Mouse (Mus musculus) midbrain, embryonic 12.5 days (tissue): ENCODE measurements around the gene S100pbp. TPM values are rescaled to one million over a fixed set of nuclear protein-coding genes. Genes with fewer than 3 reads are reported as not detected.

ENCODE experiments used
- ATAC-seq: fragments of 200-750 bp; cut with Nextera tagmentation; 2 replicates; pipeline ENCODE4 v1.8.0; 2017; ENCODE audit warnings: low read depth, moderate TSS enrichment, moderate library complexity; ENCODE audit not compliant: low FRiP score
- H3K27ac ChIP-seq: fragments of 300-500 bp; sonication (generic); replicated peaks from 2 replicates; pipeline ENCODE4 v1.5.1; 2016; ENCODE audit warnings: mild to moderate bottlenecking
- H3K27me3 ChIP-seq: fragments of 300-500 bp; sonication (generic); 2 replicates; pipeline ENCODE4 v1.6.1; 2016; ENCODE audit warnings: mild to moderate bottlenecking
- H3K36me3 ChIP-seq: fragments of 300-500 bp; sonication (generic); 2 replicates; pipeline ENCODE4 v1.6.1; 2016
- H3K4me1 ChIP-seq: fragments of 300-500 bp; sonication (generic); 2 replicates; pipeline ENCODE4 v1.6.1; 2016
- H3K4me2 ChIP-seq: fragments of 300-500 bp; sonication (generic); replicated peaks from 2 replicates; pipeline ENCODE4 v1.6.1; 2016; ENCODE audit warnings: mild to moderate bottlenecking, moderate library complexity
- H3K4me3 ChIP-seq: fragments of 300-500 bp; sonication (generic); 2 replicates; pipeline ENCODE4 v1.5.1; 2016; ENCODE audit warnings: mild to moderate bottlenecking
- H3K9ac ChIP-seq: fragments of 300-500 bp; sonication (generic); replicated peaks from 2 replicates; pipeline ENCODE4 v1.6.1; 2016; ENCODE audit warnings: mild to moderate bottlenecking, moderate library complexity
- H3K9me3 ChIP-seq: fragments of 300-500 bp; sonication (generic); 2 replicates; pipeline ENCODE4 v1.6.1; 2016; ENCODE audit warnings: mild to moderate bottlenecking
- WGBS: fragments of 180-500 bp; shearing (Covaris S2); methylation state at CpG from one replicate; pipeline ENCODE4 v1.1.7; 2016; 5-methylcytosine and 5-hydroxymethylcytosine counted together
- polyA plus RNA-seq: library from polyadenylated mRNA; unstranded; fragments of >200 nt; fragmentation: Nextera tagmentation; extraction: Ambion mirVana; gene quantifications from 2 replicates; pipeline ENCODE4 v1.2.1, GENCODE M21; 2016

The S100pbp gene
- polyA plus RNA-seq, 1 experiment from 2014 or later = 28.4 TPM

DNA sequence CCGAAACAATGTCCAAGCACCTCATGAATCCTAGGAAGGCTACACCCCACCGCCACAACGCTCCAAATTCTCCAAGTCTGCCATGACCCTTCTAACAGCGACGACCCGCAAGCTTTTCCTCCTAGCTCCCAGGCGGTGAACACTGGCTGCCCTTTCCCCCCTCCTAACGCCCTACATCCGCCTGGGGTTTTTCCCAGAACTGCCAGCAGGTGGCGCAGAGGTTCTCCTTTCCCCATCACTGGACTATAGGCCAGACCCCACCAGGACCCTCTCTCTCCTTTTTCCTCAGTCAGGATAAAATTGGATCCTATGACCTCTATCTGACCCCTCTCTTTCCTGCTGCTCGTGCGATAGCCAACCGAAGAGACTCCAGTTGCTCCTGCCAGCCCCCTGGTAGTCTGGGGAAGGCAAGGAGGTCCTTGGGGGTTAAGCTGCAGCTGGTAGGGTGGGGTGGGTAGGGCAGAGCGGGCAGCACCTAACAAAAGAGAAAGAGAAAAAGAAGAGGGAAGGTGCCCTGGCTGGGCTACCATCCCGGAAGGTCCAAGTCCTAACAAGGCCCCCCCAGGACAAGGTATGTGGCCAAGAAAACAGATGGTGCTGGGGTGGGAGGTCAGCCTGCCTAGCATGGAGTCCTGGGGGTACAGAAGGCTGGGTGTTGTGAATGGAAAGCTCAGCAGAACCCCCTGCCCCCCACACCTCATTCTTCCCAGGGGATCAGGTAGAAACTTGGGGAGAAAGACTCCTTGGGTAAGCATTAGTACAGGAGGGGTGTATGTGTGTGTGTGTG, 54.5 kb downstream of the S100pbp start:
- no peaks in the 10 kb centered on the region for H3K36me3 ChIP-seq
- peak overlapping the region; percentile 21; the same call in 1 of the 2 replicates for H3K4me2 ChIP-seq
- ATAC-seq = no peak; the same call in 1 of the 2 replicates
- peaks cover 73% of the 10 kb centered on the region for H3K27me3 ChIP-seq
- H3K9me3 ChIP-seq = no peaks in the 10 kb centered on the region
- 10% methylated on average over 15 of the region's 15 CpGs for WGBS
- H3K9ac ChIP-seq = no peak overlapping the region
- peaks cover 31% of the 10 kb centered on the region for H3K4me1 ChIP-seq
- no peak overlapping the region for H3K27ac ChIP-seq
- H3K4me3 ChIP-seq = no peak overlapping the region

DNA sequence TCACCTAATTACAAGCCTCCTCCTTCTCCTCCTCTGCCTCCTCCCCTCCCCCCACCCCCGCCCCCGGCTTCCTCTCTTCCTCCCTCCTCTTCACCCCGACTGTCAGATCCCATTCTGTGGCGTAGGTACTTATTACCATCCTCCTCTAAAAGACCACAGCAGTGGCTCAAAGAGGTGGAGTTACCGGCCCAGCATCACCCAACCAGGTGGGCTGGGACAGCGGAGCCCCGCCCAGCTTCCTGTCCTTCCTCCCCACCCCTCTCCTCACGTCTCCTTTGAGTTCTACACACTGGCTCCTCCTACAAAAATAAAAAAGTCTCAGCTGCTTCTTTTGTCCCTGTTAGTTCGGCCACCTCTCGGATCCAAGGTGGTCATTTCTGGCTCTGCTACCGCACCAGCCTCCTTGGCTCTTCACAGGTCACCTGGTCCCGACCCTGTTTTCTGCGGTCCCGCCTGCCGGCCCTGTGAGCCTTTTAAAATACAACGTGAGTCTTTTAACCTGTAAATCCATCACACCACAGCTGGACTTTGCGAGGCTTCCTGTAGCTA, 58.7 kb downstream of the S100pbp start:
- WGBS = 9% methylated on average over 16 of the region's 17 CpGs
- Histone ChIP-seq H3K27me3 (peaks cover 53% of the 10 kb centered on the region), H3K27ac (no peak overlapping the region), H3K4me2 (peak overlapping the region; percentile 25; the same call in 1 of the 2 replicates), H3K9me3 (no peaks in the 10 kb centered on the region), H3K9ac (no peak overlapping the region), H3K4me1 (peaks cover 43% of the 10 kb centered on the region), H3K36me3 (no peaks in the 10 kb centered on the region), H3K4me3 (0 out of 2 replicates have a peak overlapping the region, but pooled peaks have one; percentile 7)
- no peak for ATAC-seq

DNA sequence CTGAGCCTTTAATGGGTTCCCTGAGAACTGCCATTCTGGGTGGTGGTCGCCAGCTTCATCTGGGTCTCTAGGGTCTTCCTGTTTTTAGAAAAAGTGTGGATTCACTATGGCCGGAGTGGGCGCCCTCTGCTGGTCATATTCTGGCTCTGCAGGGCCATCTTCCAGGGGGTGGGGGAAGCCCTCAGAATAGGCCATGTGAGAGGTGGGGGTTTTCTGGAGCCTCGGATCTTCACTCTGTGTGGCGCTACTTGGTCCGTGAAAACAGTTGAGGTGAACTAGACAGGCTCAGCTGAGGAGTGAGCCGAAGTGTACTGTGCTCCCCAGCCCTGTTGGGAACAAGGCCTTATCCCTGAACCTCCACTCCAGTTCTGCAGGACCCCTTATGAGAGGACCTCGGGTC, 59.4 kb downstream of the S100pbp start:
- H3K9ac ChIP-seq = no peak overlapping the region
- ATAC-seq = no peak
- peaks cover 49% of the 10 kb centered on the region for H3K4me1 ChIP-seq
- no peak overlapping the region for H3K4me3 ChIP-seq
- no peak overlapping the region for H3K27ac ChIP-seq
- H3K9me3 ChIP-seq = no peaks in the 10 kb centered on the region
- H3K4me2 ChIP-seq = peak overlapping the region; percentile 25; the same call in 1 of the 2 replicates
- H3K27me3 ChIP-seq = peaks cover 53% of the 10 kb centered on the region
- H3K36me3 ChIP-seq = no peaks in the 10 kb centered on the region
- 3% methylated on average over 8 of the region's 8 CpGs for WGBS

DNA sequence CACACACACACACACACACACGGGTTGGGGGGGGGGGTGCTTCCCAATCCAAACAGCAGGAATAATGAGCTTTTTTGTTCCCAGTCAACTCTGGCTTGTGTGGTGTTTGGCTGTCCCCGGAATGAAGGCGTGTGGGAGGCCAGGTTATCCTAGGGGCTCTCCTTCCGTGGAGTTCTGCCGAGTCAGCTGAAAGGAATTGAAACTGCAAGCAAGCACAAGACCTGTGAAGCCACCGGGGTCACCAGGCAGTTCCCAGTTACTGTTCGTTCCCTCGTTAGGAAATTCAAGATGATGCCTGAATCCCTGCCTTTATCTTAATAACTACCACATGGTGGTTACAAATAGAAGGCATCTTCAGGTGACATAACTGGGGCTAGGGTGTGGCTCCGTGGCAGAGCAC, 60.1 kb downstream of the S100pbp start:
- H3K36me3 ChIP-seq = no peaks in the 10 kb centered on the region
- H3K27ac ChIP-seq = no peak overlapping the region
- ATAC-seq = no peak
- 57% methylated on average over 9 of the region's 9 CpGs for WGBS
- H3K4me3 ChIP-seq = no peak overlapping the region
- no peaks in the 10 kb centered on the region for H3K9me3 ChIP-seq
- H3K27me3 ChIP-seq = peaks cover 59% of the 10 kb centered on the region
- no peak overlapping the region for H3K4me2 ChIP-seq
- peaks cover 50% of the 10 kb centered on the region for H3K4me1 ChIP-seq
- H3K9ac ChIP-seq = no peak overlapping the region

DNA sequence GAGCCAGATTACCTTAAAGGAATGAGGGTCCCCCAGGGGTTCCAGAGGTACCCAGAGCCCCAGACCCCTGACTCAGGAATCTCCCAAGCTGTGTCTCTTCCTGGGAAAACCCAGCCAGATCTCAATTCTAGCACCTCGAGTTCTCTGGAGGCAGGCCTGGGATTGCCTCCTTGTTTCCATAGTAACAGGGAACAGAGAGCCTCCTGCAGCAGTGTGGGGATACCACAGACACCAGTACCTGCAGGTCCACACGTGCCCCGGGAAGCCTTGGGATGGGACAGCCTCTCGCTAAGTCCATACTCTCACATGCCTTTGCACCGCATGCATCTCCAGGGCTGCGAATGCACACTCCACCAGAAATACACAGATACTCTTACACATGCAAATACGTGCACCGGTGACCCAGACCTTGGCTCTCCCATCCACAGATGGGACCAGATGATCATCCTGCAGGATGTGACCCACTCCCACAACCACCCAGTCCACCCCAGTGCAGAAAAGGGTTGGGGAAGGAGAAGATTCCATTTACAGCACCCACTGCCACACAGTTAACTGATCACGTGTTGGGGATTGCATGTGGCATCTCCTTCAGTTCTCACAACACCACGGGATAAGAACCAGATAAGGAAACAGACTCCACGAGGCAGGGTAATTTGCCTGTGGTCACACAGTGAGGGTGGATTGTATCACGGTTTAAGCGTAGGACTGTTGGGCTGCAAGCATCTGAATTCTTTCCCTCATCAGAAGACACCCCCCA, 60.8 kb downstream of the S100pbp start:
- peaks cover 64% of the 10 kb centered on the region for H3K27me3 ChIP-seq
- no peak overlapping the region for H3K4me3 ChIP-seq
- peaks cover 50% of the 10 kb centered on the region for H3K4me1 ChIP-seq
- 67% methylated on average over 13 of the region's 13 CpGs for WGBS
- H3K36me3 ChIP-seq = no peaks in the 10 kb centered on the region
- H3K27ac ChIP-seq = no peak overlapping the region
- no peaks in the 10 kb centered on the region for H3K9me3 ChIP-seq
- H3K9ac ChIP-seq = no peak overlapping the region
- no peak for ATAC-seq
- no peak overlapping the region for H3K4me2 ChIP-seq

DNA sequence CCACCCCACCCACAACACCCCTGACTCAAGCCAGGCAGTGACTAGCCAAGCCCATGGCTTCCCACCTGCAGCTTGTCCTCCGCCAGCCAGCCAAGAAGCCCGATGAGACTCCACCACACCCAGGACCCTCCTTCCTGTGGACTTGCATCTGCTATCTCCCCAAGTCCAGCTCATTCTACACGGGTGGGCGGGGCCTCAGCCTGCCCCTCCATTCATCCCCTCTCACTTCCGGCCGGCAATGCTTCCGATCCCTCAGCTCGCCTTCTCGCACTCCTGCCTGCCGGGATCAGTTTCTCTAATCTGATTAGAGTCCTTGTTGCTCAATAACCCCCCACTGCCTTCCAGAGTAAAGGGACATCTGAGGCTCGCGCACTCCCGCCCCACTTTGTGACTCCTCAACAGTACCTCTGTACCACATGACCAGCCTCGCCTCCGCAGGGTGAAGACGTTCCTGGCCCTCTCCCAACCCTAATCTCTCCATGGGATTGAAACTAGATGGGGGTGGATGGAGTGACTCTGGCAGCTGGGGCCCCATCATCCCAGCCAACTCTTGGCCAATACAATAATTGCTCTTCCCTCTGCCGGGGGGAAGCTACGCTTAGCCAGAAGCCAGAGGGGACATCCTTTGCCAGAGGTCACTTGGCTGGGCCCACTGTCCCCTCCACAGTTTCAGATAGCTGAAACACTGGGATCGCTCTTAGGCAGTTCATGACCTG, 63.6 kb downstream of the S100pbp start:
- no peaks in the 10 kb centered on the region for H3K9me3 ChIP-seq
- WGBS = 11% methylated on average over 19 of the region's 19 CpGs
- no peaks in the 10 kb centered on the region for H3K36me3 ChIP-seq
- ATAC-seq = no peak
- peaks cover 69% of the 10 kb centered on the region for H3K27me3 ChIP-seq
- no peak overlapping the region for H3K27ac ChIP-seq
- H3K4me1 ChIP-seq = peaks cover 60% of the 10 kb centered on the region
- peak overlapping the region; percentile 15; the same call in 1 of the 2 replicates for H3K9ac ChIP-seq
- peak overlapping the region; percentile 47 for H3K4me2 ChIP-seq
- peak overlapping the region; percentile 26 for H3K4me3 ChIP-seq

DNA sequence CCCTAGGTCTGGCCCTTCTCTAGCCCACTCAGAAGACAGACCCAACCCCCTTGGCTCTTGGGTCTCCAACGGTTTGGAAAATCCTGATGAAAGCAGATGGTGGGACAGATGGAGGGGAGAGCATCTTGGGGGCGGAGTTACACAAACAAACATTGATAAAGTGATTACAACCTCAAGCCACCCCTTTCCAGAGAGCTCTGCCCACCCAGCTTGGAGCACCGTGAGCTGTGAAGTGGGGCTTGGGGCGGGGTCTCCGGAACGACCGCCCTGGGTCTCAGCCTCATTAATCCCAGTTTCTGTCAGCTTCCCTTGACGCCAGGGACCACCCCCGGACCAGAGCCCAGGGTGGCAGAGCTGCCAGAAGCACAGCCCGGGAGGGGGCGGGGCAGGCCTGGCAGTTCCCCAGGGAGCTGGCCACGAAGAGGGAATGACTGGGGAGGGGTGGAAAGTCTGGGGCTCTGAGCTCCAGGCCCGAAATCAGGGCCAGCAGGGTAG, 64.8 kb downstream of the S100pbp start:
- peaks cover 53% of the 10 kb centered on the region for H3K4me1 ChIP-seq
- no peak overlapping the region for H3K27ac ChIP-seq
- H3K9me3 ChIP-seq = no peaks in the 10 kb centered on the region
- no peak overlapping the region for H3K9ac ChIP-seq
- no peaks in the 10 kb centered on the region for H3K36me3 ChIP-seq
- 8% methylated on average over 13 of the region's 13 CpGs for whole genome bisulfite sequencing
- peak; percentile 39 for ATAC-seq
- H3K4me2 ChIP-seq = peak overlapping the region; percentile 47
- peaks cover 76% of the 10 kb centered on the region for H3K27me3 ChIP-seq
- no peak overlapping the region for H3K4me3 ChIP-seq

DNA sequence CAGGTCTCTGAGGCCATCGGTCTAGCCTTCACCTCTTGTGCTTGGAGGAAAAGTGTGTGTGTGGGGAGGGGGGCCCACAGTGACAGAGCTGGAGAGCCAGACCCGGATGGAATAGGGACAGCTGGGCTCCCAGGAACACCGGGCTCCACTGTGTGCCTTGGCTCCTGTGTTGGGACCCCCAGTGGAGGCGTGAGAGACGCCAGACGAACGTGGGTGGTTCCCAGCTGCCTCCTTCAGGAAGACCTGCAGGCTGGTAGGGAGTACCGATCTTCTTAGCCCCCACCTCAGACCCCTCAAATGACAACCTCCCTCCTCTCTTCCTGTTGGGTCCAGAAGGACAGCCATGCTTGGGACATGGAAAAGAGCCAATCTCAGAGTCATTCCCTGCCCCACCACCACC, 66.8 kb downstream of the S100pbp start:
- no peak for ATAC-seq
- Histone ChIP-seq H3K27ac (no peak overlapping the region), H3K27me3 (peaks cover 85% of the 10 kb centered on the region), H3K36me3 (no peaks in the 10 kb centered on the region), H3K4me2 (no peak overlapping the region), H3K4me1 (peaks cover 35% of the 10 kb centered on the region), H3K4me3 (no peak overlapping the region), H3K9me3 (no peaks in the 10 kb centered on the region), H3K9ac (no peak overlapping the region)
- WGBS = 33% methylated on average over 8 of the region's 8 CpGs

DNA sequence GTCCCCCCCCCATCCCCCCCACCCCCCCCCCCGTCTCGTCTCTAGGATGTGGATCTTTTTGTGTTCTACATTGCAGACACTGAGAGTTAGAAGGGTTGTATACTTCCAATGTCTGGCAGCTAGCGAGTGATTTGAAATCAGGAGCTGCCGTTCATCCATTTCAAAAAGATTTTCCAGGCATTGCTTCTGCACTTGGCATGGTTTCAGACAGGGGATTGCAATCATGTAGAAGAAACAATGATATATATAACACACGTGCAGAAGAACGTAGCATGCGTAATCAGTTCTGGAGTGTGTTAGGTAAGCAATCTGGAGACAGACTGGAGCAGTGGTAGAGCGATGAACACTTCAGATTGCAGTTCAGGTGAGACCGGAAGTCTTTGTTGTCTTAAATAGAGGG, 67.4 kb downstream of the S100pbp start:
- Histone ChIP-seq H3K9me3 (no peaks in the 10 kb centered on the region), H3K27me3 (peaks cover 87% of the 10 kb centered on the region), H3K4me3 (no peak overlapping the region), H3K4me1 (peaks cover 35% of the 10 kb centered on the region), H3K27ac (no peak overlapping the region), H3K4me2 (peak overlapping the region; percentile 75; the same call in 1 of the 2 replicates), H3K36me3 (no peaks in the 10 kb centered on the region), H3K9ac (no peak overlapping the region)
- 46% methylated on average over 9 of the region's 9 CpGs for WGBS
- no peak for ATAC-seq

DNA sequence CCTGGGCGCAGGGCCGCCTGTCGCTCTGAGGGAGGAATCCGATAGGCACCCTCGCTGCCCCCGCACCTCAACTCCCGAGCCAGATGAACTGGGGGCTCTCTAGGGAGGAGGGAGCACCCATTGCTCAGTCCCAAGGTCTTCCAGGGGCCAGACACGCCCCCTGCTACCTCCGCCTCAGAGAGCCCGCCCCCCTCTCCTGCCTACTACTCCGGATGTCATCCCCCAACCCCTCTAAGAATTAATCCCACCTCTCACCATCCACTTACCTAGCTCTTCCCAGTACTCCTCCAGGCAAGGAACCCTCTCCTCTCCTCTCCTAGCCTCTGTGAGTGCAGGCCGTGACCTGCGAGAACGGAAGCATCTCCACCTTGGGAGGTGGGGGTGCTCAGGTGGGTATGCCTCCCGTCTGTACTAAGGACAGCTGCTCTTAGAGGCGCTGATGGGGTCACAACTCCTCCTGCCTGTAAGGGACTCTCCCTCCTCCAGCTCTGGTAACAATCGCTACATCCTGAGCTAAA, 67.9 kb downstream of the S100pbp start, which contains the start of gene Hpca:
Hpca (minus strand) TSS at position 468 of the 518 bp plus-strand sequence.
- Histone ChIP-seq H3K9me3 (no peaks in the 10 kb centered on the region), H3K9ac (peak within 1 kb of the TSS; percentile 55), H3K27ac (no peak within 1 kb of the TSS), H3K27me3 (peaks cover 90% of the 10 kb centered on the region), H3K4me2 (peak within 1 kb of the TSS; percentile 75), H3K4me1 (peaks cover 35% of the 10 kb centered on the region), H3K4me3 (peak within 1 kb of the TSS; percentile 48), H3K36me3 (no peaks in the 10 kb centered on the region)
- 3% methylated on average over 15 of the region's 17 CpGs for WGBS
- 0 out of 2 replicates have a peak, but pooled peaks have one; percentile 11 for ATAC-seq
